Mouse (Mus musculus) ovary, postnatal 36 days (tissue): Measurements from ENCODE around the gene Abcc4.
A peak's percentile ranks its signal among the peaks of the same experiment; 100 is the strongest.
"Not testable (repeated sequence)": the region's sequence is repeated elsewhere in the genome, so short reads cannot be mapped to it uniquely, and the experiment has no call there.

Experiments used
- DNase-seq: peaks from one replicate; pipeline ENCODE4 v3.0.0; 2022; ENCODE audit warnings: low spot score, mixed read lengths

Abcc4 gene

GRCm38 (mm10) chr14:118678279-118678985 is 27.6 kb downstream of the Abcc4 start:
- DNase-seq = no peak

DNA sequence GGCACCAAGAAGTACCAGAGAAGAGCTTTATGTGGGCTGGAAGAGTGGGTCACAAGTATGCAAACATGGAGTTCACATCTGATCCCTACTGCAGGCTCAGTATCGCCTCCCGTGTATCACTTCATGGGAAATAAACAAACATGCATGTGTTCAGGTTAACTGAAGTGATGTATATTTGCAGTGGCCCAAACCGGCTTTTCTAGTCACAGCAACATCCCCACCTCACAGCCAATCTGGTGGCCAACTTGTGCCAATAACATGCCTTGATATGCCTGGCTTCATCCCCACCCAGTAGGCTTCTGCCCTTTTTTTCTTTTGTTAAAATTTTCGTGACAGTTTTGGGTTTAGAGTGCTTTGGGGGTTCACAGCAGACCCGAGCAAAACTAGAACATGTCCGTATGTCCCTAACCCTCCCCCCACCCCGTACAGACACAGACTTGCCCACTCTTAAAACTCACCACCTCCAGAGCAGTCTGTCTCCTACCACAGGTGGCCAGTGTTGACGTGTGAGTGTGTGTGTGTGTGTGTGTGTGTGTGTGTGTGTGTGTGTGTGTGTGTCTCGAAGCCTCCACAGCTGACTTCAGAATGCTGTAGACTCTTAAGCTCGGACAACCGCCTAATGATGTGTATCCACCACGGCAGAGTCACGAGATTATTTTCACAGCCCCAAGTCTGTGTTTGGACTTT is 29.6 kb downstream of the Abcc4 start:
- no peak for DNase-seq

GRCm38 (mm10) chr14:118674705-118675139 is 31.3 kb downstream of the Abcc4 start:
- DNase-seq = peak; percentile 54

- no peak for DNase-seq
These were observed 31.8 kb downstream of the Abcc4 start for GRCm38 (mm10) chr14:118674224-118674623.

DNA sequence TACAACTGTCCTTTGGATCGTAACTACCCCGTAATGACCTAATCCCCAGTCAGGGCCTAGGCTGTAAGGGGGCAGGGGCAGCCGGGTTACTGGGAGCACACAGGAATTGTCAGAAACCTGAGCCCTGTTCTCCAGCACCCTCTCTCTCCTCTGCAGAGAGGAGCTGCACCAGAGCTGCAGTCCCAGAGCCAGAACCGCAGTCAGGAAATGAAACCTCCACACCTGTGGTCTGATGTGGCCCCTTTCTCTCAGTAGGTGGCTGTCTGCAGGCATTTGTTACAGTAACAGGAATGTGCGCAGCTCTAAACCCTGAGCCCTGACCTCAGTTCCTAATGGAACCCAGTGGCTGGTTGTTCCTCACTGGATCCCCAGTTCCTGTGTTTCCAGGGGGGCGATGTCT is 32.5 kb downstream of the Abcc4 start:
- DNase-seq = no peak

DNA sequence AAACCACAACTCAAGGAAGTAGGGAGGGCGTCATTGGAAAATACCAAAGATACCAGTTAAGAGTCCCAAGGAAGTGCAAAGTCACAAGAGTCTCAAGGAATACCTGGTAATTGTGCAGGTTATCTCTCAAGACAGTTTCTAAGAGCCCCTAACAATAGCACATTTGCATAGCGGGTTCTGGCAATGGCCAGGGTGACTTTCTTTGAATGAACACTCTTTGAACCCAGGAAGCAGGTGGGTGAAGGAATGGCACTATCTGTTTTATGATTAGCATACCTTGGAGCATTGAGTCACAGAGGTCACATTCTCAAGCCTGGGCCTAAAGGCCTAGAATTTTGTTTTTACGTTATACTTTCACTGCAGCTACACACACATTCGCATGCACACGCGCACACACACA is 33.1 kb downstream of the Abcc4 start:
- DNase-seq = not testable (repeated sequence)

DNA sequence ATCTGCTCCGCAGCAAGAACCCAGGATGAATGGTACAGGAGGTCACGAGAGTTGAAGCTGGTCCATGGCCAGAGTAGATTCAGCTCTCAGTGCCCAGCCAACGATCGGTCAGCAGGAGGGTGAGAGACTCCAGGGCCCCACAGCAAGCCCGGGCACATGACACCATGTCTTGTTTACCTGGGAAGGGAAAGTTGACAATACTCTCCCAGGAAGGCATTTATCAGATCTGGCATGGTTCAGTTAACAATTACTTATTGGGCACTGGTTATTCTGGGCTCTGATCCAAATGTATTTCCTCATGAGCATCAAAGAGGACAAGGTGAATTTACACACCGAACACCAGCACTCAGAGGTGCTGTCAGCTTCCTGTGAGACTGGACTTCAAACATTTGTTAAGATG is 38.5 kb downstream of the Abcc4 start:
- DNase-seq = peak; percentile 25

GRCm38 (mm10) chr14:118664661-118665060 is 41.4 kb downstream of the Abcc4 start:
- DNase-seq = no peak

DNA sequence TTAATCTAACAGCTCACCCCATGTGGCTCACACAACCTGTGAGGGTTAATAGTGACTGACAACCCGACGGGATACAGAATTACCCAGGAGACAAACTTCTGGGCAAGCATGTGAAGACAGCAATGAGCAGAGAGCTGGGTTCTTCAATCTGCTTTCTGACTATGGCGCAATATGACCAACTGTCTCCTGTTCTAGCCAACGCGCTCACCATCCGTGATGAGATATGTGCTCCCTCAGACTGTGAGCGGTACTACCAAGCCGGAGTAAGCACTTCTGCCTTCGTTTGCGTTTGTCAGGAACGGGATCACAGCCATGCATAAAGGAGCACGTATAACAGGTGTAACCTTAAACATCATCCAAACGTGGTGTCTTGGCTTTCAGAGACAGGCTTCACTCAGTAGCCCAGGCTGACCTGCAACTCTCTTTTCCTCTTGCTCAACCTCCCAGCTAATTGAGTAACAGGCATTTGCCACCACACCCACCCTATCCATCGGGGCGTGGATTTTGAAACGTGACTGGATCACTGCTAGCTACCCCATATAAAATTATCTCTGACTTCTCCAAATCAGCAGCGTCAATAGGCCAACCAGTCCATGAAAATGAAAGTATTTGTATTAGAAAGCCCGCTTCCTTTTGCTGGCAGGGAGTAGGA is 43.3 kb downstream of the Abcc4 start:
- DNase-seq = no peak

- no peak for DNase-seq
These were observed 43.9 kb downstream of the Abcc4 start for GRCm38 (mm10) chr14:118662124-118662523.

- DNase-seq = no peak
These were observed 46.8 kb downstream of the Abcc4 start for GRCm38 (mm10) chr14:118659230-118659629.

DNA sequence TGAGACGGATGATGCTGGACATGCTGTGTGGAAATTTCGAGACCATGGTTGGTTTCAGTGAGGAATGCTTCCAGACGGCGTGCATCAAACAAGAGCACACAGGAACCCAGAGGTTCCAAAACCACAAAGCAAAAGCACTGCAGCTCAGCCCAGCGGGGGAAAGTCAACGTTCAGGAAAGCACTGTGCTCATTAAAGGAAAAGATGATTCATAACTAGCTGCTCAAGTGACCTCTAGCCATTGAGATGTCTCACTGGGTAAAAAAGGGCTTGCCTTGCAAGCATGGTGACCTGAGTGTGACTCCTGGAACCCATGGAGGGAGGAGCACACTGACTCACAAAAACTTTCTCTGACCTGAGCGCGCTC is 47.7 kb downstream of the Abcc4 start:
- DNase-seq = no peak

- DNase-seq = no peak
These were observed 48.2 kb downstream of the Abcc4 start for GRCm38 (mm10) chr14:118657673-118658327.

GRCm38 (mm10) chr14:118657206-118657605 is 48.8 kb downstream of the Abcc4 start:
- no peak for DNase-seq

GRCm38 (mm10) chr14:118656036-118656435 is 50.0 kb downstream of the Abcc4 start:
- DNase-seq = no peak

DNA sequence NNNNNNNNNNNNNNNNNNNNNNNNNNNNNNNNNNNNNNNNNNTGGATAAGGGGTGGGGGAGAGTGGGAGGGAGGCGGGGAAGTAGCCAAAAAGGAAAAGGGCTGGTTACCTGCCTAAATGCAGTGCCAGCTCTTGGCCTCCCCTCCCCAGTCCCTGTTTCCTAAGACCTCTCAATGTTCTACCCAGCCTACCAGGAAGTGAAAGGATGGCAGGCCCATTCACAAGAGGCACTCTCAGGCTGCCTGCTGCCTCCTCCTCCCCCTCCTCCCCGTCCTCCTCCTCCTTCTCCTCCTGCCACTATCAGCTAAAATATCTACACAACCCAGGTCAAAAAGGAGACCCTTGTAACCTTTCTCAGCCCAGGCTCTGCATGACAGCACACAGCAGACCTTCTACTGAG is 51.1 kb downstream of the Abcc4 start:
- no peak for DNase-seq

- no peak for DNase-seq
These were observed 54.1 kb downstream of the Abcc4 start for GRCm38 (mm10) chr14:118651704-118652439.

GRCm38 (mm10) chr14:118649895-118650256 is 56.1 kb downstream of the Abcc4 start:
- DNase-seq = no peak

DNA sequence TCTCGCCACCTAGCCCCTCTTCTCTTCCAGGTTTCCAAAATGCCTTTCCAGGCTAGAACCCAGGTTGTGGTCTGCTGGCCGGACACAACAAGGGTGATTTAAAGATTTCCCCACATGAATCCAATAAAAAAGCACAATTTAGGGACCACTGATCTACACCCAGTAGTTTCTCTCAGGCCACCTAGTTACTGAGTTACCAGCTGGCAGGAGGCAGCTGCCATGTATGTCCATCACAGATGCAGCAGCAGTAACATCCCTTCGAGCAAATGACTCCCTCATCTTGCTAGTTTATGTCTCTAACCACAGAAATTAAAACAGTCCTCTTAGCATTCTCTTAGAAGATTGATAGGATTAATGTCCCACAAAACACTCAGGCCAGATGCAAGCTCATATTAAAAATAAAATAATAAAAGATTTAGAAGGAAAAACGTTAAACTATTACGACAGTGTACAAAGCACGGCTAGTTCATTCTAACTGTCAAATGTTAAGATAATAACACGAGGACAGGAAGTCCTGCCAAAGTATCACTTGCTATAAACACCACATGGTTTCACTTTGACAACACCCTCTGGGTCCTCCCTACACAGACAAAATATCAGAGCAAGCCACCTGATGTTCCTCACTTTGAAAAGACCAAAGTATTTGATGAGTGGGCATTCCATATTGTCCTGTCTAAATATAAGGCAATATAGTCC is 56.7 kb downstream of the Abcc4 start:
- DNase-seq = no peak

- not testable (repeated sequence) for DNase-seq
These were observed 63.0 kb downstream of the Abcc4 start for GRCm38 (mm10) chr14:118642940-118643591.

- DNase-seq = no peak
These were observed 63.9 kb downstream of the Abcc4 start for GRCm38 (mm10) chr14:118642140-118642539.
